Mouse (Mus musculus): Measurements from ENCODE around the gene Dmrtc1c2. TPM values are rescaled to one million over a fixed set of nuclear protein-coding genes. Genes with fewer than 3 reads are reported as not detected.
"Not testable (repeated sequence)": the region's sequence is repeated elsewhere in the genome, so short reads cannot be mapped to it uniquely, and the experiment has no call there.

Gene Dmrtc1c2
- not detected for total RNA-seq (2021)
- long read RNA-seq, experiment 1: 0 reads
- long read RNA-seq, experiment 2: 0 reads

DNA sequence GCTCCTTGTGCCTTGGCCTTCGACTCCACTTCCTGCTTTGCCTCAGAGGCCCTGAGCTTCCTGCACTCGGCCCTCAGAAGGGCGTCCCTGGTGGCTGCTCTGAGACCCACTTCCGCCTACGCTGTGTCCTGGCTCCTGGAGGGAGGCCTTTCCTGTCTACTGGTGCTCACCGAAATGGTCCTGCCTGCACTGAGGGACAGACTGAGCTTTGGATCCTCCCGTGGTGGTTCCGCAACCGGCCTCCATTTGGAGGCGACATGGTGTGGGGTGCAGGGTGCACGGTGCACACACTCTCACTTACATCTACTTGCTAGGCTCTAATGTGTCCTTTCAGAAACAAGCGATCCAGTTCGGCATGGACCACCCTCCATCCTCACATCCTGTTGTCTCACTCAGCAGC, at the start of gene Dmrtc1c2:
Gene Dmrtc1c2, minus strand, starts transcription at position 101 of the 400 bp plus-strand sequence.
- intact Hi-C loops (cut with DNase I); DNase-seq: not testable (repeated sequence)

DNA sequence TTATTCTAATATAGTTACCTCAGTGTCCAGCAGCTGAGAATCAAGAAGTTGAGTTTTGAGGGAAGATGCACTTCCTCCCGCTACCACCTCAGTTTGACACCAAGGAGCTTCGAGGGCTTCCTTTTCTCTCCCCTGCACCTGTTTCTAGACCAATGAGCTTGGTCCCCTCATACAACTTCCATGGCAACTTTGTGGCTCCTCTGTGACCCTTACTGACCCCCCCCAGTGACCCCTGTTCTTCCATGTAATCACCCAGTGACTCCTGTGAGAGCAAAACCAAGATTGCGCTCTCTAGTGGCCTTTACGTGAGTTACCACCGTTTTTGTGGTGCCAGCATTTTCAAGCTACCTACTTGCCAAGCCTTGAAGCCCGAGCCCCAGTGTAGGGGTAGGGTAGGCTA, 13.5 kb upstream of the Dmrtc1c2 start, which contains the start of gene 1700031F05Rik:
Gene 1700031F05Rik, minus strand, starts transcription at position 101 of the 400 bp plus-strand sequence.
- intact Hi-C loops (cut with DNase I): no loop called here
- no peak for DNase-seq

DNA sequence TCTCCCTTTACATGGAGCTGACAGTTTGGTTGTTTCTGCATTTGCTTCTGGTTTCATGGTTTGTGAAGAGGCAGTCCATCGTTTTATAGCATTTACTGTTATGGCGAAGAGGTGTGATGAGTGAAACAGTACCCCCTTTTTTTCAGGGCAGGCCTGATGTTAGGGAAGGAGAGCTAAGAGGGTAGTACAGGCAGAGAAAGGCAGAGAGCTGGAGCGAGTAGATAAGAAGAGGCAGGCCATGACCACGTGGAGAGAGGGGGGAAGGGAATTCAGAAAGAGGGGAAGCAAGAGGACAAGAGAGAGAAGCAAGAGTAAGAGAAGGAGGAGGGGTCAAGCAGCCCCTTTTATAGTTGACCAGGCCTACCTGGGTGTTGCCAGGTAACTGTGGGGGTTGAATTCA, 42.1 kb downstream of the Dmrtc1c2 start:
- no peak for DNase-seq
- intact Hi-C loops (cut with DNase I): no loop called here

DNA sequence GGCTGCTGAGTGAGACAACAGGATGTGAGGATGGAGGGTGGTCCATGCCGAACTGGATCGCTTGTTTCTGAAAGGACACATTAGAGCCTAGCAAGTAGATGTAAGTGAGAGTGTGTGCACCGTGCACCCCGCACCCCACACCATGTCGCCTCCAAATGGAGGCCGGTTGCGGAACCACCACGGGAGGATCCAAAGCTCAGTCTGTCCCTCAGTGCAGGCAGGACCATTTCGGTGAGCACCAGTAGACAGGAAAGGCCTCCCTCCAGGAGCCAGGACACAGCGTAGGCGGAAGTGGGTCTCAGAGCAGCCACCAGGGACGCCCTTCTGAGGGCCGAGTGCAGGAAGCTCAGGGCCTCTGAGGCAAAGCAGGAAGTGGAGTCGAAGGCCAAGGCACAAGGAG, 51.8 kb downstream of the Dmrtc1c2 start, which contains the start of gene Dmrtc1c1:
Gene Dmrtc1c1, plus strand, starts transcription at position 301 of the 400 bp plus-strand sequence.
- intact Hi-C loops (cut with DNase I); DNase-seq: not testable (repeated sequence)

Other genes starting within 250 kb of the Dmrtc1c2 start
- 10 to 100 TPM; 24.4 to 29.4 TPM for gene Phka1, start 210.4 kb downstream of the Dmrtc1c2 start, total RNA-seq (2021)
- not detected for gene Gm3880, start 167.6 kb downstream of the Dmrtc1c2 start, total RNA-seq (2021)
- not detected for gene Gm9112, start 147.0 kb downstream of the Dmrtc1c2 start, total RNA-seq (2021)
- not detected for gene Dmrtc1b, start 146.8 kb downstream of the Dmrtc1c2 start, total RNA-seq (2021)
- gene Dmrtc1c1, start 51.7 kb downstream of the Dmrtc1c2 start, total RNA-seq (2021): not detected
- gene 1700031F05Rik, start 13.4 kb upstream of the Dmrtc1c2 start, total RNA-seq (2021): not detected
- not detected for gene Dmrtc1a, start 54.1 kb upstream of the Dmrtc1c2 start, total RNA-seq (2021)
- gene 1700011M02Rik, start 54.3 kb upstream of the Dmrtc1c2 start, total RNA-seq (2021): not detected
- not detected for gene 1700018G05Rik, start 73.8 kb upstream of the Dmrtc1c2 start, total RNA-seq (2021)